8 mouse cellular contexts compared by ENCODE assay signal in genomic region chr19:53925338-53925751, GRCm38 (mm10). TPM values are rescaled to one million over a fixed set of nuclear protein-coding genes. Genes with fewer than 3 reads are reported as not detected.
DNase-seq lines count a peak whose midpoint lies in the region; ATAC-seq and TF ChIP-seq lines count a peak whose summit lies in the region.
"Had no signal": no experiment of that assay in that cellular context is flagged by ENCODE, and none has a peak within 500 bp of the region (broad histone marks: within the 10 kb centered on the region; RNA-seq: fewer than 3 reads in every experiment).

No protein-coding gene starts in this region.

- dilution Hi-C loops in CH12.LX (cut with MboI; ENCODE audit: extremely low pct_ligation_motif_present, extremely low pct_unique_long_range_greater_than_20kb, low sequenced_read_pairs): no loop called here

- in situ Hi-C loops in CH12.LX (cut with MboI; ENCODE audit: low pct_ligation_motif_present, low pct_unique_long_range_greater_than_20kb, low sequenced_read_pairs) (no loop called here), Patski (cut with MboI; ENCODE audit: low pct_unique_long_range_greater_than_20kb) (loop anchor here (25.0 kb wide), 1 partner anchor 538 kb away; the partner anchor contains the start of gene Smndc1)

- POLR2A ChIA-PET in Patski (lab: Charles Lee): no interaction called here

- TF ChIP-seq CTCF in layer of hippocampus, adult 2 months (conservative IDR thresholded peaks at IDR 0.05): peak; percentile 70
- TF ChIP-seq CTCF in CH12.LX (conservative IDR thresholded peaks at IDR 0.05 in 1 of 2, IDR thresholded peaks at IDR 0.05 in 1 of 2; ENCODE audit: low read depth in 2 of 2, low read length in 2 of 2) (peak in 1 of 2 experiments; percentile 60; a peak in 2 of 4 replicates), Patski (IDR thresholded peaks at IDR 0.05) (peak; percentile 62)
- peak; percentile 49 for TF ChIP-seq CTCF in liver, postnatal 0 days (IDR thresholded peaks at IDR 0.05; ENCODE audit: low read depth)

- TF ChIP-seq RAD21 in CH12.LX (IDR thresholded peaks at IDR 0.05; ENCODE audit: low read depth, low read length): peak; percentile 59

- peaks cover 2% of the 10 kb centered on the region for H3K9me3 ChIP-seq in CH12.LX (replicated peaks; ENCODE audit: low read length)
- no peaks in the 10 kb centered on the region for H3K9me3 ChIP-seq in liver, postnatal 0 days (ENCODE audit: low read length)
- H3K9me3 ChIP-seq: liver, embryonic 15.5 days had no signal

- no peak for DNase-seq in layer of hippocampus, adult 2 months (ENCODE audit: low spot score in 2 of 2)
- DNase-seq in layer of hippocampus, postnatal 36 days: no peak
- DNase-seq in CH12.LX (ENCODE audit: extremely low read depth) (peak; percentile 62), Patski (ENCODE audit: low read depth, low spot score) (no peak)
- DNase-seq in liver, postnatal 0 days: peak; percentile 48
- no peak for DNase-seq in frontal cortex, postnatal 25 days (ENCODE audit: low spot score in 2 of 2)
- no peak for DNase-seq in frontal cortex, postnatal 36 days (ENCODE audit: low spot score in 2 of 2)

- TF ChIP-seq POLR2A in CH12.LX (IDR thresholded peaks at IDR 0.05; ENCODE audit: low read depth, low read length): no peak

- H3K9ac ChIP-seq in CH12.LX (ENCODE audit: insufficient read depth, low read depth): no peak overlapping the region
- no peak overlapping the region for H3K9ac ChIP-seq in liver, postnatal 0 days (replicated peaks)
- H3K9ac ChIP-seq: liver, embryonic 15.5 days had no signal

- CTCF ChIA-PET in Patski (lab: Charles Lee): interaction anchor here (1.0 to 5.6 kb wide), 9 partner anchors 10 to 277 kb away, joined by 3 to 43 read pairs (median 4); no protein-coding TSS in a partner anchor

- H3K4me1 ChIP-seq in CH12.LX (ENCODE audit: control insufficient read depth in 1 of 2, insufficient read depth in 2 of 2): no peaks in the 10 kb centered on the region
- no peaks in the 10 kb centered on the region for H3K4me1 ChIP-seq in liver, postnatal 0 days (ENCODE audit: insufficient read depth)
- H3K4me1 ChIP-seq: liver, embryonic 15.5 days had no signal

- no peak for TF ChIP-seq EP300 in CH12.LX (IDR thresholded peaks at IDR 0.05; ENCODE audit: low read length)
- TF ChIP-seq EP300 in liver, postnatal 0 days (IDR thresholded peaks at IDR 0.05; ENCODE audit: low read depth): no peak

- ATAC-seq in Patski: no peak
- ATAC-seq in liver, postnatal 0 days: peak; percentile 51; the same call in 1 of the 2 replicates

- 77% methylated on average over 2 of the region's 2 CpGs for WGBS in liver, postnatal 0 days (ENCODE audit: insufficient replicate concordance)

- no peak overlapping the region for H3K27ac ChIP-seq in layer of hippocampus, adult 2 months
- no peak overlapping the region for H3K27ac ChIP-seq in CH12.LX (ENCODE audit: insufficient read depth, low read depth)
- no peak overlapping the region for H3K27ac ChIP-seq in liver, postnatal 0 days (ENCODE audit: low read depth)
- H3K27ac ChIP-seq: liver, embryonic 15.5 days had no signal

- H3K27me3 ChIP-seq in CH12.LX (replicated peaks): no peaks in the 10 kb centered on the region
- H3K27me3 ChIP-seq in Patski: no peaks in the 10 kb centered on the region
- H3K27me3 ChIP-seq in liver, postnatal 0 days (ENCODE audit: insufficient read depth, low read length): no peaks in the 10 kb centered on the region
- H3K27me3 ChIP-seq: liver, embryonic 15.5 days had no signal

- H3K79me2 ChIP-seq in CH12.LX (replicated peaks; ENCODE audit: control insufficient read depth, extremely low read depth, insufficient read depth, poor library complexity, severe bottlenecking): no peaks in the 10 kb centered on the region

- H3K4me3 ChIP-seq in layer of hippocampus, adult 2 months: no peak overlapping the region
- H3K4me3 ChIP-seq in CH12.LX (replicated peaks in 1 of 3; ENCODE audit: low read depth in 2 of 3, low read length in 2 of 3, poor library complexity in 1 of 3): no peak overlapping the region
- no peak overlapping the region for H3K4me3 ChIP-seq in liver, postnatal 0 days (ENCODE audit: low read depth, low read length)
- H3K4me3 ChIP-seq: liver, embryonic 15.5 days had no signal

- no peak overlapping the region for H3K4me2 ChIP-seq in CH12.LX (ENCODE audit: insufficient read depth, low read depth, poor library complexity, severe bottlenecking)
- H3K4me2 ChIP-seq in liver, postnatal 0 days (ENCODE audit: low read depth, low read length): no peak overlapping the region
- H3K4me2 ChIP-seq: liver, embryonic 15.5 days had no signal

- H3K36me3 ChIP-seq in CH12.LX (replicated peaks in 1 of 2; ENCODE audit: control insufficient read depth in 1 of 2, insufficient read depth in 1 of 2, low read length in 1 of 2): peaks cover 21 to 69% of the 10 kb centered on the region in 2 experiments
- H3K36me3 ChIP-seq in liver, postnatal 0 days (replicated peaks; ENCODE audit: insufficient read depth, low read length): peaks cover 46% of the 10 kb centered on the region

TF ChIP-seq in CH12.LX, 34 proteins besides CTCF, POLR2A, EP300 and RAD21:
- TF ChIP-seq ELF1 (IDR thresholded peaks at IDR 0.05; ENCODE audit: low read depth, low read length): no peak
- no peak for TF ChIP-seq MEF2A (IDR thresholded peaks at IDR 0.05; ENCODE audit: borderline replicate concordance, low read depth, low read length)
- TF ChIP-seq SIN3A (IDR thresholded peaks at IDR 0.05; ENCODE audit: low read length): no peak
- TF ChIP-seq UBTF (IDR thresholded peaks at IDR 0.05; ENCODE audit: low read depth, low read length): no peak
- peak; percentile 83; the same call in 1 of the 2 replicates for TF ChIP-seq MYC (IDR thresholded peaks at IDR 0.05; ENCODE audit: low read depth, low read length)
- TF ChIP-seq ZC3H11A (IDR thresholded peaks at IDR 0.05; ENCODE audit: low read depth, low read length): peak; percentile 14; the same call in 1 of the 2 replicates
- TF ChIP-seq SMC3 (IDR thresholded peaks at IDR 0.05; ENCODE audit: low read depth, low read length): peak; percentile 70
- TF ChIP-seq ZNF384 (IDR thresholded peaks at IDR 0.05; ENCODE audit: low read depth, low read length): no peak
- TF ChIP-seq TBP (conservative IDR thresholded peaks at IDR 0.05; ENCODE audit: low read depth, low read length): no peak
- no peak for TF ChIP-seq NRF1 (IDR thresholded peaks at IDR 0.05; ENCODE audit: low read depth, low read length)
- TF ChIP-seq USF1 (IDR thresholded peaks at IDR 0.05; ENCODE audit: low read depth, low read length): no peak
- no peak for TF ChIP-seq E2F4 (IDR thresholded peaks at IDR 0.05; ENCODE audit: insufficient replicate concordance, low read depth, low read length)
- TF ChIP-seq IRF4 (IDR thresholded peaks at IDR 0.05; ENCODE audit: low read depth, low read length): no peak
- no peak for TF ChIP-seq POLR2AphosphoS2 (IDR thresholded peaks at IDR 0.05; ENCODE audit: low read depth, low read length)
- no peak for TF ChIP-seq BHLHE40 (IDR thresholded peaks at IDR 0.05; ENCODE audit: low read depth, low read length)
- TF ChIP-seq GABPA (IDR thresholded peaks at IDR 0.05; ENCODE audit: insufficient replicate concordance, low read depth, low read length): no peak

RNA-seq across cellular contexts. Expression of gene Shoc2, which starts 18.8 kb away (rescaled TPM):
- total RNA-seq in layer of hippocampus, adult 2 months (2021): 10 to 100 TPM; 50.1 to 50.3 TPM
- total RNA-seq in layer of hippocampus, postnatal 36 days (2021): 10 to 100 TPM; 51.8 to 52.1 TPM
- total RNA-seq in CH12.LX (2012; rRNA removed): 14.1 and 15.4 TPM in 2 replicates
- 25.8 and 27.1 TPM in 2 replicates for total RNA-seq in CH12.LX (2014; rRNA removed)
- 20.4 and 23.7 TPM in 2 replicates for polyA plus RNA-seq in CH12.LX (2012; ENCODE audit: insufficient read length, low read depth)
- 65.6 TPM for polyA plus RNA-seq in Patski (2021)
- 13.5 and 13.7 TPM in 2 replicates for polyA plus RNA-seq in liver, postnatal 0 days (2015; fragmentation: Nextera tagmentation; extraction: Ambion mirVana)

RNA-seq across cellular contexts. Expression of gene Bbip1, which starts 19.1 kb away (rescaled TPM):
- 10 to 100 TPM; 52.6 to 52.7 TPM for total RNA-seq in layer of hippocampus, adult 2 months (2021)
- 10 to 100 TPM; 58.6 to 58.8 TPM for total RNA-seq in layer of hippocampus, postnatal 36 days (2021)
- 38.8 and 42.2 TPM in 2 replicates for total RNA-seq in CH12.LX (2012; rRNA removed)
- 95.7 and 106 TPM in 2 replicates for total RNA-seq in CH12.LX (2014; rRNA removed)
- 41.0 and 43.4 TPM in 2 replicates for polyA plus RNA-seq in CH12.LX (2012; ENCODE audit: insufficient read length, low read depth)
- polyA plus RNA-seq in Patski (2021): 53.0 TPM
- 32.6 and 36.5 TPM in 2 replicates for polyA plus RNA-seq in liver, postnatal 0 days (2015; fragmentation: Nextera tagmentation; extraction: Ambion mirVana)

RNA-seq across cellular contexts. Expression of gene Pdcd4, which starts 33.3 kb away (rescaled TPM):
- total RNA-seq in layer of hippocampus, adult 2 months (2021): 100 to 1,000 TPM; 118 to 119 TPM
- total RNA-seq in layer of hippocampus, postnatal 36 days (2021): 100 to 1,000 TPM; 115 to 125 TPM
- total RNA-seq in CH12.LX (2012; rRNA removed): 21.0 and 26.3 TPM in 2 replicates
- 24.3 and 24.4 TPM in 2 replicates for total RNA-seq in CH12.LX (2014; rRNA removed)
- 37.9 and 39.0 TPM in 2 replicates for polyA plus RNA-seq in CH12.LX (2012; ENCODE audit: insufficient read length, low read depth)
- polyA plus RNA-seq in Patski (2021): 101 TPM
- 39.0 and 41.2 TPM in 2 replicates for polyA plus RNA-seq in liver, postnatal 0 days (2015; fragmentation: Nextera tagmentation; extraction: Ambion mirVana)

Comparison
In these comparisons a context has a peak if more than half of its experiments do, and no peak if none do; other contexts are left out.
1. DNase-seq: peak in CH12.LX (single experiment) and liver, postnatal 0 days (single experiment); none in layer of hippocampus, adult 2 months (0 of 2), layer of hippocampus, postnatal 36 days (0 of 2), Patski (single experiment), frontal cortex, postnatal 25 days (0 of 2) and frontal cortex, postnatal 36 days (0 of 2).
2. RNA of gene Pdcd4, which starts 33.3 kb away (total RNA-seq): 115 to 125 TPM in layer of hippocampus, postnatal 36 days and 118 to 119 TPM in layer of hippocampus, adult 2 months; 21.0 to 26.3 TPM in CH12.LX; every median in the first group is over 4 times any median in the second.